Mouse (Mus musculus) layer of hippocampus, adult 6 months (tissue): ENCODE data around the gene 2410002F23Rik. TPM values are rescaled to one million over a fixed set of nuclear protein-coding genes. Genes with fewer than 3 reads are reported as not detected.

Experiments used
- long read RNA-seq, 2 experiments: library from polyadenylated mRNA; unstranded; transcript quantifications; one replicate each; pipeline ENCODE4 v2.0.0; 2019 to 2020
- polyA plus RNA-seq: library from polyadenylated mRNA; unstranded; fragments of <200 nt; fragmentation: Nextera tagmentation; gene quantifications from 2 replicates; pipeline ENCODE4 v1.2.3, GENCODE M21; 2021

2410002F23Rik gene
- polyA plus RNA-seq: 110 and 113 TPM in 2 replicates
- long read RNA-seq, experiment 1, transcript 2410002F23Rik-201 (6 exons, 1,982 nt): major isoform, 112 of 158 reads
- long read RNA-seq, experiment 1, transcript 2410002F23Rik-208 (6 exons, 784 nt): minor isoform, 16 of 158 reads
- long read RNA-seq, experiment 1, partial matches to known transcripts: 4 of 158 reads
- long read RNA-seq, experiment 1, other reads (novel, unspliced or antisense): 19 of 158 reads
- long read RNA-seq, experiment 2, transcript 2410002F23Rik-206 (5 exons, 3,336 nt): minor isoform, 12 of 764 reads
- long read RNA-seq, experiment 2, transcript 2410002F23Rik-203 (7 exons, 2,092 nt): minor isoform, 13 of 764 reads
- long read RNA-seq, experiment 2, transcript 2410002F23Rik-201 (6 exons, 1,982 nt): major isoform, 530 of 764 reads
- long read RNA-seq, experiment 2, transcript 2410002F23Rik-208 (6 exons, 784 nt): minor isoform, 105 of 764 reads
- long read RNA-seq, experiment 2, partial matches to known transcripts: 22 of 764 reads
- long read RNA-seq, experiment 2, other reads (novel, unspliced or antisense): 76 of 764 reads

DNA sequence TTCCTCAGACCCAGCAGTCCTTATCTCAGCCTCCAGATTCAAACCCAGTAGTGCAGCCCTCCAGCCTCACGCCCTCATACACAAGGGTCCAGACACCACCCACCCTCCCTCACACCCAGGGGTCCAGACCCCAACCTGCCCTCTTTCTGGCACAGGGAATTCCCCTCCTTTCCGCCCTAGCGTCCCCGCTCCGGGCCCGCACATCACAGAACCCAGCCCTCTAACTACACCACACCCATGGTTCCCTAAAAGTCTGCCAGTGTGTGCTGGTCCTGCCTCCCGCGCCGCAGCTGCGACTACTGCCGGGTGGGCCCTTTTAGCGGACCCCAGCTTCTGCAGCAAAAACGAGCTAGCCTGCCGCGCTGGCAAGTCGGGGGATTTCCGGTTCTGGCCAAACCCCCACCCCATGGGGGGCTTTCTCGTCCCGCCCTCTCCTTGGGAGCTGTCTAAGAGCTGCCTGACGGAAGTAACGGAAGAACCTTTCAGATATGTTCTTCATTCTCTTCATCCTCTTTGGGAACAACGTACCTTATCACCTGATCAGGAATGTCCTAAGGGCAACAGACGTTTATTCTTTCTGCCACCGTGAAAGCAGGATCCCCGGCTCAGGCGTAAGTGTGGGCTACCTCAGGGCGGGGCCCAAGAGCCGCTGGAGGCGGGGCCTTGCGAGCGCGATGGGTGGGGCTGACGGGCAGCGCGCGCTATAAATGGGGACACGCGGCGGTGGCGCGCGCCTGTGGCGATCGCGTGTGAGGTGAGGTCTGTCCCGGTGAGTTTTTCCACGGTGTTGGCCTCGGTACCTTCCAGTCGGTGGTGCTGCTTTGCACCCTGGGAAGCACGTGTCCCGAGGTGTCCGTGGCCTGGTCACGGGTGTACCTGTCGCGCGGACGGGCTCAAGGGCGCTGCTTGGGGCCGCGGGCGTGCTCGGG lies at the start of gene 2410002F23Rik, which contains the start of gene 1700028J19Rik:
2410002F23Rik (plus strand) TSS at position 668 of the 929 bp plus-strand sequence.
1700028J19Rik (minus strand) TSS at position 641 of the 929 bp plus-strand sequence.

DNA sequence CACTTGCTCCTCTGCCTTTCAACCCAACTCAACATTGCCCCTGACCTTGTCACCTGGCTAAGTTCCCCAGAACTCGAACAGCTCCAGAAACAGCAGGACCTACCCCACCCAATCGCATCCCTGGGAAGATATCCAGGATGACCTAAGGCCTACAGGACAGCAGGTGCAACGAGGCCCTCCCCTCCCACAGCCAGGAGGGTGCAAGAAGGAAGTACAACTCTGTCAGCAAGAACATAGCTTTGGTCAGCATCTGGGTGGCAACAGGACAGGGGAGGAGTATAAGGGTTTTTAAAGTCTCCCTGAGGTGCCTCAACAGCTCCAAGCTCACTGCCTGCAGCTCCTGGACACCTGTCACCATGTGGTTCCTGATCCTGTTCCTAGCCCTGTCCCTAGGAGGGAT lies 48.6 kb upstream of the 2410002F23Rik start, which contains the start of gene Klk1b3:
Klk1b3 (plus strand) TSS at position 301 of the 400 bp plus-strand sequence.

DNA sequence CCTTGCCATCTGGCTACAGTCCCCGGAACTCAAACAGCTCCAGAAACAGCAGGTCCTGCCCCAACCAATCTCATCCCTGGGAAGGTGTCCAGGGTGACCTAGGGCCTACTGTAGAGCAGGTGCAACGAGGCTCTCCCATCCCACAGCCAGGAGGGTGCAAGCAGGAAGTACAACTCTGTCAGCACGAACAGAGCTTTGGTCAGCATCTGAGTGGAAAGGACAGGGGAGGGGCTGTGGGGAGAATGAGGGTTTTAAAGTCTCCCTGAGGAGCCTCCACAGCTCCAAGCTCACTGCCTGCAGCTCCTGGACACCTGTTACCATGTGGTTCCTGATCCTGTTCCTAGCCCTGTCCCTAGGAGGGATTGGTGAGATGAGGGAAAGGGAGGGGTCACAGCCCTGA lies 39.4 kb upstream of the 2410002F23Rik start, which contains the start of gene Klk1b4:
Klk1b4 (plus strand) TSS at position 301 of the 400 bp plus-strand sequence.

DNA sequence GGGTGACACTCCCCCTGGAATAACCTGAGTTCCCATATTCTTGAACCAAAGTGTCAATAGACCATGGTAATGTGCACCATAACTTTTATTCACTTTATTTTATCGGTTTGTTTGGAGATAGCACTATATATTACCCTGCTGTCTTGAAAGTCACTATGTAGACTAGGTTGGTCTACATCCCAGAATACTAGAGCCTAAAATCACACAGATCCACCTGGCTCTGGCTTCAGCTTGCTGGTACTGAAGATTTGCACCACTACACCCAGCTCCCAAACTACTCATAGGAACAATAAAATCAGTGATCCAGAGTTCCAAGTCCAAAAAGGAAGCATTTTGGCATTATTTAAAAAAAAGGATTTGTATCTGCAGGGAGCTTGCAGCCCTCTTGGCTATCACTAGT lies 30.9 kb upstream of the 2410002F23Rik start, which contains the start of gene Klk1b5:
Klk1b5 (plus strand) TSS at position 301 of the 400 bp plus-strand sequence.

DNA sequence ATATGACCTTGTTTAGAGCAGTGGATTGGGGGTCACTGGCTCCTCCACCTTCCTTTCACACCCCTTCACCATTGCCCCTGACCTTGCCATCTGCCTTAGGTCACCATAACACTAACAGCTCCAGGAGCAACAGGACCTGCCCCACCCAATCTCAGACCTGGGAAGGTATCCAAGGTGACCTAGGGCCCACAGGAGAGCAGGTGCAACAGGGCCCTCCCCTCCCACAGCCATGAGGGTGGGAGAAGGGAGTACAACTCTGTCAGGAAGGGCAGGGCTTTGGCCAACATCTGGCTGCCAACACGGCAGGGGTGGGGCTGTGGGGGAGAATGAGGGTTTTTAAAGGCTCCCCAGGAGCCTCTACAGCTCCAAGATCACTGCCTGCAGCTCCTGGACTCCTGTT lies 21.4 kb upstream of the 2410002F23Rik start, which contains the start of gene Klk1:
Klk1 (plus strand) TSS at position 285 of the 400 bp plus-strand sequence.

DNA sequence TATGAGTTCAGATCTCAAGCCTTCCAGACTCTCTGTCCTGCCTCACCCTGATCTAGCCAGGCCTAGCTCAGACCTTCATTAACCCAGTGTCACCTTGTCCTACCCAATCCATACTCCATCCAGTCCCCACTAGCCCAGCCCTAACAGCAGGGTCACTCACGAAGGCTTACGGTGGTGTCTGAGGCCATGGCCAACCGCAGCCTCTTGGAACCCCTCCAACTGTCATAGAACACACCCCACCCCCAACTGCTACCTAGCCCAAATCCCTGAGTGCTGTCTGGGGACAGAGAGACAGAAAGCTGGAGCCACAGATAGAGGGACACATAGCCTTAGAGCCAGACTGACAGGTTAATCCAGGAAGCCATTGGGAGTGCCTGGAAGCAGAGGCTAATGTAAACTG lies 10.6 kb upstream of the 2410002F23Rik start, which contains the start of gene Gm36864:
Gm36864 (plus strand) TSS at position 269 of the 400 bp plus-strand sequence.

DNA sequence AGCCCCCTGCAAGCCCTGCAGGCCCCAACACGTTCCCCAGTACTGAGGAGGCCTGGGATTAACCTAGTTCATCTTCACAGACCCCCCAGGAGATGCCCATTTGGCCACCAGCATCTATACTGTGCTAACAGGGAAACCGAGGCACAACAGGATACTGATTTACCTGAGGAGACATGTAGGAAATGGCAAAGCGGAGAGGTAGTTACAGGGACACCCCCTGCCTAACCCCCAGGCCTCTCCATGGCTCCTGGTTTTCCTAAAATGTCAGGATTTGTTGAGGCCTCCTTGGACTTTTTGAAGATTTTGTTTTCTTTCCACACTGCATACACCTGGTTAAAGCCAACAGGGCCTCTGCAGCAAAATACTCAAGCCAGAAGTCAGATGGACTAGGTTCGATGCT lies 10.8 kb downstream of the 2410002F23Rik start, which contains the start of gene Acp4:
Acp4 (minus strand) TSS at position 101 of the 400 bp plus-strand sequence.

DNA sequence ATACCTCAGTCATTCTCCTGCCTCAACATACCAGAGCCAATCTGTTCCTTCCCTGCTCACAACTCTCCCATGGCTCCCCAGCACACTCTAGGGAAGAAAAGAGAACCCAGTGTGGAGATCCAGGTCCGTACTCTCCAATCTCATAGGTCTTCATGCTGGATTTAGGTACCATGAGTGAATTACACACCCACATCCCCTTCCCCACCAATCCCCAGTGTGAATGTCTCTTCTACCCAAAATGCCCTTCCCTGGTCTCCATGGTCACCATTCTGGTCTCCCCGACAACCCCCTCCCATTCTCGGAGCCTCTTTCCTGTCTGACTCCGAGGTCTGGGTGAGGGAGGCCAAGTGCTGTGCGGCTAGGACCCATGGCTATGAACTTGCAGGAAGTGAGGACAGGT lies 14.6 kb downstream of the 2410002F23Rik start, which contains the start of gene Gm15517:
Gm15517 (plus strand) TSS at position 301 of the 400 bp plus-strand sequence.

Other genes starting within 250 kb of the 2410002F23Rik start
- not detected in 2 replicates for gene Klk1b26, start 234.6 kb upstream of the 2410002F23Rik start, polyA plus RNA-seq
- gene Klk1b27, start 194.4 kb upstream of the 2410002F23Rik start, polyA plus RNA-seq: 0.16 and 0.28 TPM in 2 replicates
- not detected in 2 replicates for gene Klk1b21, start 144.4 kb upstream of the 2410002F23Rik start, polyA plus RNA-seq
- not detected in 2 replicates for gene Klk1b22, start 134.0 kb upstream of the 2410002F23Rik start, polyA plus RNA-seq
- gene Klk1b16, start 110.0 kb upstream of the 2410002F23Rik start, polyA plus RNA-seq: not detected in 2 replicates
- 0.23 TPM in 1 of 2 replicates, not detected in the other for gene Klk1b24, start 58.5 kb upstream of the 2410002F23Rik start, polyA plus RNA-seq
- gene Klk1b3, start 48.5 kb upstream of the 2410002F23Rik start, polyA plus RNA-seq: not detected in 2 replicates
- gene Klk1b4, start 39.3 kb upstream of the 2410002F23Rik start, polyA plus RNA-seq: not detected in 2 replicates
- gene Klk1b5, start 30.8 kb upstream of the 2410002F23Rik start, polyA plus RNA-seq: not detected in 2 replicates
- not detected in 2 replicates for gene Klk1, start 21.4 kb upstream of the 2410002F23Rik start, polyA plus RNA-seq
- not detected in 2 replicates for gene Gm36864, start 10.5 kb upstream of the 2410002F23Rik start, polyA plus RNA-seq
- gene 1700028J19Rik, start within 50 bp of the 2410002F23Rik start, polyA plus RNA-seq: 1.8 and 2.1 TPM in 2 replicates
- gene Acp4, start 10.7 kb downstream of the 2410002F23Rik start, polyA plus RNA-seq: not detected in 2 replicates
- not detected in 2 replicates for gene Gm15517, start 14.7 kb downstream of the 2410002F23Rik start, polyA plus RNA-seq
- 3.0 and 3.8 TPM in 2 replicates for gene Clec11a, start 60.2 kb downstream of the 2410002F23Rik start, polyA plus RNA-seq
- gene Shank1, start 63.5 kb downstream of the 2410002F23Rik start, polyA plus RNA-seq: 89.2 and 112 TPM in 2 replicates
- 46.6 and 59.0 TPM in 2 replicates for gene Syt3, start 137.4 kb downstream of the 2410002F23Rik start, polyA plus RNA-seq
- gene 1700008O03Rik, start 139.1 kb downstream of the 2410002F23Rik start, polyA plus RNA-seq: 1.5 and 2.1 TPM in 2 replicates
- gene Lrrc4b, start 182.3 kb downstream of the 2410002F23Rik start, polyA plus RNA-seq: 8.4 and 10.6 TPM in 2 replicates
- 0.99 and 1.0 TPM in 2 replicates for gene Aspdh, start 218.7 kb downstream of the 2410002F23Rik start, polyA plus RNA-seq
- gene Josd2, start 221.3 kb downstream of the 2410002F23Rik start, polyA plus RNA-seq: 88.4 and 99.9 TPM in 2 replicates
- 272 and 282 TPM in 2 replicates for gene Emc10, start 249.8 kb downstream of the 2410002F23Rik start, polyA plus RNA-seq
- 7.0 and 9.4 TPM in 2 replicates for gene Fam71e1, start 249.9 kb downstream of the 2410002F23Rik start, polyA plus RNA-seq